ENCODE assay signal across 28 mouse cellular contexts in genomic region chr6:55376076-55376475, GRCm38 (mm10). TPM values are rescaled to one million over a fixed set of nuclear protein-coding genes. Genes with fewer than 3 reads are reported as not detected.
A peak's percentile ranks its signal among the peaks of the same experiment; 100 is the strongest.
DNase-seq lines count a peak whose midpoint lies in the region; ATAC-seq lines count a peak whose summit lies in the region.
"Had no signal": no experiment of that assay in that cellular context is flagged by ENCODE, and none has a peak within 500 bp of the region (broad histone marks: within the 10 kb centered on the region; RNA-seq: fewer than 3 reads in every experiment).

Ghrhr (plus strand) TSS chr6:55376295.

- 0 out of 2 replicates have a peak, but pooled peaks have one; percentile 9 for ATAC-seq in limb, embryonic 15.5 days (ENCODE audit: insufficient number of reproducible peaks, low FRiP score, low TSS enrichment, low read depth)
- ATAC-seq in lung, embryonic 15.5 days (ENCODE audit: borderline replicate concordance, extremely low read depth, low FRiP score, low TSS enrichment) = 0 out of 2 replicates have a peak, but pooled peaks have one; percentile 26
- ATAC-seq: activated CD4-positive, CD25-positive, alpha-beta regulatory T cell, adult 4 months; CD4-positive, CD25-positive, alpha-beta regulatory T cell, adult 4 months; forebrain, embryonic 14.5 days; forebrain, embryonic 16.5 days; Patski had no signal

- peak; percentile 88 for DNase-seq in heart, adult 11 months
- DNase-seq in heart, postnatal 36 days = no peak
- DNase-seq in limb, embryonic 10.5 days (ENCODE audit: low spot score) = no peak
- no peak for DNase-seq in lung, postnatal 4 days
- DNase-seq: adrenal gland, adult 8-10 months; adrenal gland, postnatal 14 days; adrenal gland, postnatal 36 days; B cell, adult 2 months; cerebellum, adult 11-12 months; cerebellum, adult 2 months; cerebellum, adult 9-10 months; cerebellum, postnatal 25 days had no signal

- no peaks in the 10 kb centered on the region for H3K36me3 ChIP-seq in limb, embryonic 15.5 days
- H3K36me3 ChIP-seq in limb, embryonic 10.5 days = no peaks in the 10 kb centered on the region
- no peaks in the 10 kb centered on the region for H3K36me3 ChIP-seq in lung, embryonic 15.5 days
- H3K36me3 ChIP-seq: embryonic facial prominence, embryonic 10.5 days; embryonic facial prominence, embryonic 12.5 days; forebrain, embryonic 10.5 days; forebrain, embryonic 12.5 days; G1E had no signal

- H3K9me3 ChIP-seq in limb, embryonic 15.5 days = no peaks in the 10 kb centered on the region; the same call in 1 of the 2 replicates
- no peaks in the 10 kb centered on the region for H3K9me3 ChIP-seq in limb, embryonic 10.5 days (replicated peaks)
- no peaks in the 10 kb centered on the region for H3K9me3 ChIP-seq in lung, embryonic 15.5 days
- H3K9me3 ChIP-seq: embryonic facial prominence, embryonic 10.5 days; embryonic facial prominence, embryonic 12.5 days; forebrain, embryonic 10.5 days; forebrain, embryonic 12.5 days; G1E had no signal

- H3K4me3 ChIP-seq in limb, embryonic 15.5 days = no peak within 1 kb of the TSS
- no peak within 1 kb of the TSS for H3K4me3 ChIP-seq in limb, embryonic 10.5 days
- no peak within 1 kb of the TSS for H3K4me3 ChIP-seq in lung, embryonic 15.5 days
- H3K4me3 ChIP-seq: embryonic facial prominence, embryonic 10.5 days; embryonic facial prominence, embryonic 12.5 days; erythroblast, embryonic 14.5 days; forebrain, embryonic 10.5 days; forebrain, embryonic 12.5 days had no signal

- no peak within 1 kb of the TSS for H3K9ac ChIP-seq in limb, embryonic 15.5 days
- H3K9ac ChIP-seq in lung, embryonic 15.5 days = no peak within 1 kb of the TSS
- H3K9ac ChIP-seq: embryonic facial prominence, embryonic 12.5 days; forebrain, embryonic 12.5 days had no signal

- no peak within 1 kb of the TSS for H3K4me2 ChIP-seq in limb, embryonic 15.5 days
- no peak within 1 kb of the TSS for H3K4me2 ChIP-seq in lung, embryonic 15.5 days
- H3K4me2 ChIP-seq: embryonic facial prominence, embryonic 12.5 days; forebrain, embryonic 12.5 days had no signal

- intact Hi-C loops in heart, postnatal 36 days (cut with DNase I) = no loop called here

- no peaks in the 10 kb centered on the region; the same call in 1 of the 2 replicates for H3K27me3 ChIP-seq in limb, embryonic 15.5 days
- H3K27me3 ChIP-seq in limb, embryonic 10.5 days (ENCODE audit: low read depth, poor library complexity, severe bottlenecking) = no peaks in the 10 kb centered on the region
- H3K27me3 ChIP-seq in lung, embryonic 15.5 days = no peaks in the 10 kb centered on the region
- H3K27me3 ChIP-seq: embryonic facial prominence, embryonic 12.5 days; forebrain, embryonic 12.5 days; Patski had no signal

- 68% methylated on average over 6 of the region's 6 CpGs for WGBS in limb, embryonic 15.5 days
- 79% methylated on average over 6 of the region's 6 CpGs for WGBS in limb, embryonic 10.5 days
- 68% methylated on average over 6 of the region's 6 CpGs for WGBS in lung, embryonic 15.5 days

- peaks cover 2% of the 10 kb centered on the region; the same call in 1 of the 2 replicates for H3K4me1 ChIP-seq in limb, embryonic 15.5 days
- H3K4me1 ChIP-seq in limb, embryonic 10.5 days = no peaks in the 10 kb centered on the region; the same call in 1 of the 2 replicates
- no peaks in the 10 kb centered on the region for H3K4me1 ChIP-seq in lung, embryonic 15.5 days
- H3K4me1 ChIP-seq: embryonic facial prominence, embryonic 10.5 days; embryonic facial prominence, embryonic 12.5 days; forebrain, embryonic 10.5 days; forebrain, embryonic 12.5 days had no signal

- no peak within 1 kb of the TSS for H3K27ac ChIP-seq in limb, embryonic 15.5 days
- no peak within 1 kb of the TSS for H3K27ac ChIP-seq in limb, embryonic 10.5 days
- H3K27ac ChIP-seq in lung, embryonic 15.5 days = no peak within 1 kb of the TSS
- H3K27ac ChIP-seq: embryonic facial prominence, embryonic 10.5 days; embryonic facial prominence, embryonic 12.5 days; forebrain, embryonic 10.5 days; forebrain, embryonic 12.5 days had no signal

RNA-seq across cellular contexts. Expression of gene Ghrhr, which starts in this region (rescaled TPM):
- not detected for total RNA-seq in heart, postnatal 36 days (2021)
- polyA plus RNA-seq in limb, embryonic 15.5 days (2015; fragmentation: Nextera tagmentation; extraction: Ambion mirVana) = not detected in 2 replicates
- polyA plus RNA-seq in limb, embryonic 10.5 days (2016; fragmentation: Nextera tagmentation; extraction: Ambion mirVana) = not detected in 2 replicates
- 0.09 and 0.10 TPM in 2 replicates for polyA plus RNA-seq in lung, embryonic 15.5 days (2015; fragmentation: Nextera tagmentation; extraction: Ambion mirVana)
- total RNA-seq: adrenal gland, adult 18-20 months; adrenal gland, adult 8-10 months; adrenal gland, postnatal 14 days; adrenal gland, postnatal 36 days; CH12.LX had no signal
- polyA plus RNA-seq: activated CD4-positive, CD25-positive, alpha-beta regulatory T cell, adult 4 months; CD4-positive, CD25-positive, alpha-beta regulatory T cell, adult 4 months; cerebellum, adult 2 months; embryonic facial prominence, embryonic 10.5 days; embryonic facial prominence, embryonic 12.5 days; embryonic facial prominence, embryonic 14.5 days; erythroblast, embryonic 14.5 days; forebrain, embryonic 10.5 days; forebrain, embryonic 12.5 days; forebrain, embryonic 14.5 days; forebrain, embryonic 16.5 days; G1E had no signal

Comparison
In these comparisons a context has a peak if more than half of its experiments do, and no peak if none do; other contexts are left out.
1. Peak in ATAC-seq in limb, embryonic 15.5 days; RNA of the gene not detected or under 1 TPM.
2. Peak in ATAC-seq in lung, embryonic 15.5 days; RNA of the gene not detected or under 1 TPM.